Mouse (Mus musculus) heart, postnatal 36 days (tissue): ENCODE results near the gene Fam204a. TPM values are rescaled to one million over a fixed set of nuclear protein-coding genes. Genes with fewer than 3 reads are reported as not detected.

Experiments used
- DNase-seq, 2 experiments: peaks; one replicate each; pipeline ENCODE4 v3.0.0; 2021 to 2022
- intact Hi-C: fragments of 180-260 bp; cut with DNase I; formaldehyde crosslinking; loops from one replicate; pipeline ENCODE4 v1.15.1; 2025
- total RNA-seq, 2 experiments: library from RNA; stranded (reverse); gene quantifications; 2 replicates each; pipeline ENCODE4 v1.2.3; 2021

Gene Fam204a
- total RNA-seq, 2 experiments from 2014 or later, result 21.7 to 24.3 TPM

- intact Hi-C loops, result no loop called here
- DNase-seq, result no peak
These were observed 61.1 kb downstream of the Fam204a start for GRCm38 (mm10) chr19:60165417-60165816.

- intact Hi-C loops, result no loop called here
These were observed 65.8 kb downstream of the Fam204a start for GRCm38 (mm10) chr19:60160611-60161274.

GRCm38 (mm10) chr19:60159827-60160226 is 66.7 kb downstream of the Fam204a start:
- intact Hi-C loops, result no loop called here

More at GRCm38 (mm10) chr19:60160611-60161274, 65.8 kb downstream of the Fam204a start:
- peak; percentile 9 to 32 for DNase-seq

GRCm38 (mm10) chr19:60155266-60155665 is 71.2 kb downstream of the Fam204a start:
- DNase-seq, result no peak
- intact Hi-C loops, result no loop called here

More at GRCm38 (mm10) chr19:60159827-60160226, 66.7 kb downstream of the Fam204a start:
- no peak for DNase-seq

GRCm38 (mm10) chr19:60153096-60153495 is 73.4 kb downstream of the Fam204a start:
- intact Hi-C loops, result no loop called here
- DNase-seq, result no peak

GRCm38 (mm10) chr19:60150056-60150455 is 76.4 kb downstream of the Fam204a start:
- DNase-seq, result no peak
- intact Hi-C loops, result no loop called here

GRCm38 (mm10) chr19:60149078-60149960 is 77.2 kb downstream of the Fam204a start:
- DNase-seq, result no peak
- intact Hi-C loops, result loop anchor here (5.0 kb wide), 1 partner anchor 163 kb away; no protein-coding TSS in a partner anchor

Other genes starting within 250 kb of the Fam204a start
- not detected for gene Prlhr, start 241.6 kb upstream of the Fam204a start, total RNA-seq